Mouse (Mus musculus): Measurements from ENCODE around the gene Scnn1a.

Scnn1a gene

GRCm38 (mm10) chr6:125363451-125364242 is 43.2 kb downstream of the Scnn1a start:
- no peak for DNase-seq

GRCm38 (mm10) chr6:125364448-125364847 is 44.0 kb downstream of the Scnn1a start:
- DNase-seq, result no peak

GRCm38 (mm10) chr6:125365522-125365921 is 45.1 kb downstream of the Scnn1a start:
- no peak for DNase-seq

GRCm38 (mm10) chr6:125366133-125366532 is 45.7 kb downstream of the Scnn1a start:
- no peak for DNase-seq

GRCm38 (mm10) chr6:125367758-125368371 is 47.4 kb downstream of the Scnn1a start:
- no peak for DNase-seq

GRCm38 (mm10) chr6:125377042-125377441 is 56.6 kb downstream of the Scnn1a start:
- DNase-seq, result no peak

GRCm38 (mm10) chr6:125377582-125378451 is 57.4 kb downstream of the Scnn1a start:
- DNase-seq, result no peak

GRCm38 (mm10) chr6:125378621-125379020 is 58.2 kb downstream of the Scnn1a start:
- DNase-seq, result no peak

- no peak for DNase-seq
Observed at GRCm38 (mm10) chr6:125379781-125380180, 59.3 kb downstream of the Scnn1a start.

- DNase-seq, result no peak
Observed at GRCm38 (mm10) chr6:125380372-125381360, 60.2 kb downstream of the Scnn1a start, which contains the start of gene Plekhg6. Gene Plekhg6 (minus strand): TSS chr6:125380793.

GRCm38 (mm10) chr6:125382024-125382423 is 61.6 kb downstream of the Scnn1a start:
- DNase-seq, result no peak

- DNase-seq, result no peak
Observed at GRCm38 (mm10) chr6:125385066-125385974, 64.9 kb downstream of the Scnn1a start.

GRCm38 (mm10) chr6:125386080-125386479 is 65.6 kb downstream of the Scnn1a start:
- no peak for DNase-seq

GRCm38 (mm10) chr6:125389853-125390252 is 69.4 kb downstream of the Scnn1a start:
- DNase-seq, result no peak
